Mouse (Mus musculus) midbrain, embryonic 11.5 days (tissue): ENCODE measurements around the gene Mthfsd. TPM values are rescaled to one million over a fixed set of nuclear protein-coding genes. Genes with fewer than 3 reads are reported as not detected.

Source experiments
- ATAC-seq: fragments of 200-750 bp; cut with Nextera tagmentation; 2 replicates; pipeline ENCODE4 v1.8.0; 2017; ENCODE audit warnings: moderate TSS enrichment, moderate library complexity; ENCODE audit not compliant: low FRiP score
- DNase-seq: peaks from one replicate; pipeline ENCODE4 v3.0.0; 2015; ENCODE audit warnings: low spot score; ENCODE audit errors: missing footprints
- H3K27ac ChIP-seq: fragments of 300-500 bp; sonication (generic); 2 replicates; pipeline ENCODE4 v1.5.1; 2014; ENCODE audit warnings: low read depth, low read length
- H3K27me3 ChIP-seq: fragments of 300-500 bp; sonication (generic); 2 replicates; pipeline ENCODE4 v1.6.1; 2014; ENCODE audit warnings: mild to moderate bottlenecking, low read length, moderate library complexity, mixed read lengths; ENCODE audit not compliant: control insufficient read depth, insufficient read depth
- H3K36me3 ChIP-seq: fragments of 300-500 bp; sonication (generic); 2 replicates; pipeline ENCODE4 v1.6.1; 2014; ENCODE audit warnings: mild to moderate bottlenecking, low read length, moderate library complexity, mixed read lengths; ENCODE audit not compliant: control insufficient read depth, insufficient read depth
- H3K4me1 ChIP-seq: fragments of 300-500 bp; sonication (generic); 2 replicates; pipeline ENCODE4 v1.6.1; 2014; ENCODE audit warnings: low read length; ENCODE audit not compliant: control insufficient read depth, insufficient read depth
- H3K4me2 ChIP-seq: fragments of 300-500 bp; sonication (generic); 2 replicates; pipeline ENCODE4 v1.6.1; 2014; ENCODE audit warnings: mild to moderate bottlenecking, moderate library complexity
- H3K4me3 ChIP-seq: fragments of 300-500 bp; sonication (generic); 2 replicates; pipeline ENCODE4 v1.5.1; 2014; ENCODE audit warnings: low read depth, low read length
- H3K9ac ChIP-seq: fragments of 300-500 bp; sonication (generic); 2 replicates; pipeline ENCODE4 v1.6.1; 2014; ENCODE audit warnings: low read length
- H3K9me3 ChIP-seq: fragments of 300-500 bp; sonication (generic); 2 replicates; pipeline ENCODE4 v1.6.1; 2016; ENCODE audit warnings: low read length; ENCODE audit not compliant: control insufficient read depth
- WGBS: fragments of 180-500 bp; shearing (Covaris S2); extraction: QIAGEN DNeasy Blood & Tissue Kit; methylation state at CpG from one replicate; pipeline ENCODE4 v1.1.7; 2014; 5-methylcytosine and 5-hydroxymethylcytosine counted together
- polyA plus RNA-seq: library from polyadenylated mRNA; unstranded; fragments of >200 nt; fragmentation: Nextera tagmentation; extraction: Ambion mirVana; gene quantifications from 2 replicates; pipeline ENCODE4 v1.2.1, GENCODE M21; 2014

The Mthfsd gene
- polyA plus RNA-seq, 1 experiment from 2014 or later = 50.4 TPM

GRCm38 (mm10) chr8:121132961-121133513 lies 24.8 kb upstream of the Mthfsd start:
- H3K27me3 ChIP-seq = peaks cover 39% of the 10 kb centered on the region
- DNase-seq = no peak
- WGBS = 69% methylated on average over 5 of the region's 5 CpGs
- H3K9me3 ChIP-seq = peaks cover 3% of the 10 kb centered on the region; the same call in 1 of the 2 replicates
- no peak overlapping the region for H3K9ac ChIP-seq
- H3K27ac ChIP-seq = no peak overlapping the region
- peaks cover 6% of the 10 kb centered on the region for H3K4me1 ChIP-seq
- H3K4me2 ChIP-seq = no peak overlapping the region
- no peak for ATAC-seq
- H3K36me3 ChIP-seq = no peaks in the 10 kb centered on the region
- no peak overlapping the region for H3K4me3 ChIP-seq

DNA sequence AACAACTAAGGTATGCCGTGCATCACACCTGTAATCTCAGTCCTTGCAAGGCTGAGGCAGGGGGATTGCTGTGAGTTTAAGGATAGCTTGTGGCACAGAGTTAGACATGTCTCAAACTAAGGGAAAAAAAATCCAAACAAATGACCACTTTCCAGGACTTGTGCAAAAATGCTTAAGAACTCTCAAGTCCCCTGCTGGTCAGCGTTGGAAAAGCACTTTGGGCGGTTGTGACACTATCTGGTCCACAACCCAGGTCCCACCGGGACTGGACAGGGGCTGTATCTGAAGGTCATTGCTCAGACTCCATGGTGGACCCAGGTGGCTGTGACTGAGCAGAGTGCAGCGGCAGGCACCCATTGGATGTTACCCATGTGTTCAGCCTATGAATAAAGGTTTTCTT lies 22.3 kb upstream of the Mthfsd start:
- H3K9me3 ChIP-seq = no peaks in the 10 kb centered on the region
- peaks cover 10% of the 10 kb centered on the region for H3K4me1 ChIP-seq
- DNase-seq = peak; percentile 95
- ATAC-seq = no peak
- H3K9ac ChIP-seq = no peak overlapping the region
- H3K36me3 ChIP-seq = no peaks in the 10 kb centered on the region
- H3K4me3 ChIP-seq = no peak overlapping the region
- H3K27ac ChIP-seq = no peak overlapping the region
- H3K4me2 ChIP-seq = no peak overlapping the region
- 33% methylated on average over 5 of the region's 5 CpGs for WGBS
- peaks cover 65% of the 10 kb centered on the region for H3K27me3 ChIP-seq

GRCm38 (mm10) chr8:121129265-121129940 lies 21.2 kb upstream of the Mthfsd start:
- H3K9me3 ChIP-seq = no peaks in the 10 kb centered on the region; the same call in 1 of the 2 replicates
- H3K4me1 ChIP-seq = peaks cover 10% of the 10 kb centered on the region
- H3K27ac ChIP-seq = no peak overlapping the region
- H3K9ac ChIP-seq = no peak overlapping the region
- 10% methylated on average over 16 of the region's 16 CpGs for WGBS
- no peak overlapping the region for H3K4me2 ChIP-seq
- no peak overlapping the region for H3K4me3 ChIP-seq
- ATAC-seq (no peak), DNase-seq (peak; percentile 93)
- no peaks in the 10 kb centered on the region for H3K36me3 ChIP-seq
- peaks cover 76% of the 10 kb centered on the region for H3K27me3 ChIP-seq

DNA sequence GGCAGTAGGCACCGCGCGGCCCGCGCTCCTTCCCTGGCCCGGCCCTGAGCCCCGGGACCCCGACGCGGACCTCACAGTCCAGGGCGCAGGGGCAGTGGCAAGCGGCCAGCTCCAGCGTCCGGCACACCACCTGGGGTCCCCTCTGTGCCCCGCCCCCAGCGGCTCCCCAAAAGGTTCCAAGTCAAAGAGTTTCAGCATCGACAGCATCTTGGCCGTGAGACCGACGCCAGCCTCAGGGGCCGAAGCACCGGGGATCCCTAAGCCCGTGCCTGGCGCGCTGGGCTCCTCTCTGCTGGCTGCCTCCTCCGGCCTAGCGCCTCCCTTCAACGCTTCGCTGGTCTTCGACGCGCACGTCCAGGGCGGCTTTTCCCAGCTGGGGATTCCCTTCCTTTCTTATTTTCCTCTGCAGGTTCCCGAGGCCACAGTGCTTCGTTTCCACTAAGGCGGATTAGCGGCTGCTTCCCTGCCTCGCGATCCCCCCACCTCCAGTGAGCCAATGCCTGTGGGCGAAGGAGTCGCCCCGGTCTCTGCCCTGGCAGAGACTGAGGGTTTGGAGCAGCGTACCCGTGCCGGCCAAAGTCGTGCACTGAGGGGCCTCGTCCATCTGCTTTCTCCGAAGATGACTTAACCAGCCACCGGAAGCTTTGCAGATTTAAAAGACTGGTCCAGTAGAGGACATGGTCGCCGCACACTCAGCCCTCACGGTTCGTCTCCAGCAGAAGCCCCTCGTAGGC lies 20.5 kb upstream of the Mthfsd start:
- Histone ChIP-seq H3K4me3 (peak overlapping the region; percentile 11; the same call in 1 of the 2 replicates), H3K27me3 (peaks cover 82% of the 10 kb centered on the region), H3K9ac (no peak overlapping the region), H3K4me1 (peaks cover 10% of the 10 kb centered on the region), H3K4me2 (0 out of 2 replicates have a peak overlapping the region, but pooled peaks have one; percentile 7), H3K36me3 (no peaks in the 10 kb centered on the region), H3K27ac (no peak overlapping the region), H3K9me3 (peaks cover 3% of the 10 kb centered on the region)
- 1% methylated on average over 55 of the region's 55 CpGs for WGBS
- DNase-seq = peak; percentile 94
- no peak for ATAC-seq

- peaks cover 88% of the 10 kb centered on the region for H3K27me3 ChIP-seq
- WGBS = under 1% methylated on average over 43 of the region's 43 CpGs
- H3K9me3 ChIP-seq = peaks cover 3% of the 10 kb centered on the region
- peaks cover 10% of the 10 kb centered on the region for H3K4me1 ChIP-seq
- H3K36me3 ChIP-seq = no peaks in the 10 kb centered on the region
- H3K4me3 ChIP-seq = peak within 1 kb of the TSS; percentile 11; the same call in 1 of the 2 replicates
- no peak within 1 kb of the TSS for H3K9ac ChIP-seq
- ATAC-seq = no peak
- 0 out of 2 replicates have a peak within 1 kb of the TSS, but pooled peaks have one; percentile 7 for H3K4me2 ChIP-seq
- DNase-seq = peak; percentile 93
- no peak within 1 kb of the TSS for H3K27ac ChIP-seq
Observed at GRCm38 (mm10) chr8:121127756-121128375, 19.7 kb upstream of the Mthfsd start, which contains the start of gene Foxl1. Gene Foxl1 (plus strand): TSS chr8:121127940.

- H3K27ac ChIP-seq = no peak overlapping the region
- no peaks in the 10 kb centered on the region for H3K36me3 ChIP-seq
- 2% methylated on average over 11 of the region's 11 CpGs for WGBS
- peaks cover 10% of the 10 kb centered on the region for H3K4me1 ChIP-seq
- DNase-seq (peak; percentile 93), ATAC-seq (no peak)
- peaks cover 3% of the 10 kb centered on the region for H3K9me3 ChIP-seq
- H3K4me2 ChIP-seq = no peak overlapping the region
- no peak overlapping the region for H3K4me3 ChIP-seq
- H3K9ac ChIP-seq = no peak overlapping the region
- H3K27me3 ChIP-seq = peaks cover 93% of the 10 kb centered on the region
Observed at GRCm38 (mm10) chr8:121127291-121127701, 19.1 kb upstream of the Mthfsd start.

- Histone ChIP-seq H3K27ac (no peak overlapping the region), H3K4me1 (peaks cover 10% of the 10 kb centered on the region), H3K27me3 (peaks cover 94% of the 10 kb centered on the region), H3K36me3 (no peaks in the 10 kb centered on the region), H3K9me3 (peaks cover 3% of the 10 kb centered on the region), H3K9ac (no peak overlapping the region), H3K4me2 (no peak overlapping the region), H3K4me3 (no peak overlapping the region)
- DNase-seq = no peak
- no peak for ATAC-seq
- WGBS = 4% methylated on average over 6 of the region's 6 CpGs
Observed at GRCm38 (mm10) chr8:121126694-121127093, 18.5 kb upstream of the Mthfsd start.

GRCm38 (mm10) chr8:121126191-121126590 lies 18.0 kb upstream of the Mthfsd start:
- H3K4me2 ChIP-seq = no peak overlapping the region; the same call in 1 of the 2 replicates
- DNase-seq = peak; percentile 90
- H3K4me1 ChIP-seq = peaks cover 10% of the 10 kb centered on the region
- H3K9me3 ChIP-seq = peaks cover 3% of the 10 kb centered on the region
- ATAC-seq = no peak
- no peaks in the 10 kb centered on the region for H3K36me3 ChIP-seq
- peaks cover 99% of the 10 kb centered on the region for H3K27me3 ChIP-seq
- H3K27ac ChIP-seq = no peak overlapping the region
- 4% methylated on average over 6 of the region's 6 CpGs for WGBS
- no peak overlapping the region for H3K9ac ChIP-seq
- no peak overlapping the region for H3K4me3 ChIP-seq
